Mouse (Mus musculus) bone marrow, adult 2 months (tissue): ENCODE data around the gene Chrm3.

Source experiments
- CTCF ChIP-seq: fragments of 200-500 bp; IDR thresholded peaks from 2 replicates; pipeline ENCODE4 v1.5.1; 2011; ENCODE audit warnings: low read length, control low read depth; ENCODE audit not compliant: control insufficient read depth, insufficient read depth
- POLR2A ChIP-seq: fragments of 200-500 bp; IDR thresholded peaks from 2 replicates; pipeline ENCODE4 v1.6.1; 2011; ENCODE audit warnings: low read depth, mild to moderate bottlenecking, control low read depth, low read length, borderline replicate concordance; ENCODE audit not compliant: control insufficient read depth

DNA sequence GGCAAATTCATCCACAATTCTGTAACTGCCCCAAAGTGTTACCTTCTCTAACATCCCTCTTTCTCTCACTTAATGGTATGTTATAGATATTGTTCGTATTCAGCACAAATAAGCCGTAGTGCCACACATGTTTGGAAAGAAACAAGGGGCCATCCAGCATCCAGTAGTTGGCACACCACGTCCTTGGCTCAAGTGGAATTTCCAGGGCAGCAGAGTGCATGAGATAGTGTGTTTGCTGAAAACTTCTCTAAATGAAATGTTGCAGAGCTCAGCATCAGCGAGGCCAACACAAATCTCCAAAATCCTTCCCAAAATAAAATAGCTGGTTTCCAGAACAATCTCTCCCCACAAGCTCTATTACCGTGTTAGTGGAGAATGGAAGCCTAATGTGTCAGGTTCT lies 473.4 kb downstream of the Chrm3 start:
- no peak for TF ChIP-seq POLR2A
- TF ChIP-seq CTCF: no peak
